Mouse (Mus musculus) limb, embryonic 13.5 days (tissue): ENCODE data around the gene Adgrv1. TPM values are rescaled to one million over a fixed set of nuclear protein-coding genes. Genes with fewer than 3 reads are reported as not detected.
A peak's percentile ranks its signal among the peaks of the same experiment; 100 is the strongest.

ENCODE experiments used
- ATAC-seq: fragments of 200-750 bp; cut with Nextera tagmentation; 2 replicates; pipeline ENCODE4 v1.8.0; 2017; ENCODE audit warnings: low read depth, moderate number of reproducible peaks, moderate TSS enrichment; ENCODE audit not compliant: low FRiP score
- H3K27ac ChIP-seq: fragments of 300-500 bp; sonication (generic); 2 replicates; pipeline ENCODE4 v1.5.1; 2015; ENCODE audit warnings: inconsistent platforms, mild to moderate bottlenecking, moderate library complexity
- H3K27me3 ChIP-seq: fragments of 300-500 bp; sonication (generic); 2 replicates; pipeline ENCODE4 v1.6.1; 2015; ENCODE audit warnings: mild to moderate bottlenecking, inconsistent platforms
- H3K36me3 ChIP-seq: fragments of 300-500 bp; sonication (generic); 2 replicates; pipeline ENCODE4 v1.6.1; 2015; ENCODE audit warnings: inconsistent platforms, mild to moderate bottlenecking, moderate library complexity
- H3K4me1 ChIP-seq: fragments of 300-500 bp; sonication (generic); 2 replicates; pipeline ENCODE4 v1.6.1; 2015; ENCODE audit warnings: inconsistent platforms
- H3K4me2 ChIP-seq: fragments of 300-500 bp; sonication (generic); replicated peaks from 2 replicates; pipeline ENCODE4 v1.6.1; 2015; ENCODE audit warnings: inconsistent platforms, mild to moderate bottlenecking, moderate library complexity
- H3K4me3 ChIP-seq: fragments of 300-500 bp; sonication (generic); 2 replicates; pipeline ENCODE4 v1.5.1; 2015; ENCODE audit warnings: moderate library complexity, mild to moderate bottlenecking, inconsistent platforms
- H3K9ac ChIP-seq: fragments of 300-500 bp; sonication (generic); 2 replicates; pipeline ENCODE4 v1.6.1; 2015; ENCODE audit warnings: mild to moderate bottlenecking, inconsistent platforms
- H3K9me3 ChIP-seq: fragments of 300-500 bp; sonication (generic); 2 replicates; pipeline ENCODE4 v1.6.1; 2016; ENCODE audit warnings: inconsistent platforms
- WGBS: fragments of 180-500 bp; shearing (Covaris S2); methylation state at CpG from one replicate; pipeline ENCODE4 v1.1.7; 2015; 5-methylcytosine and 5-hydroxymethylcytosine counted together
- microRNA-seq: library from miRNA; unstranded; fragments of <30 nt; microRNA quantifications from one replicate; pipeline ENCODE4, GENCODE M21; 2016
- polyA plus RNA-seq: library from polyadenylated mRNA; unstranded; fragments of >200 nt; fragmentation: Nextera tagmentation; extraction: Ambion mirVana; gene quantifications from 2 replicates; pipeline ENCODE4 v1.2.1, GENCODE M21; 2015

Gene Adgrv1
- polyA plus RNA-seq, 1 experiment from 2014 or later: 0.89 TPM

- 61% methylated on average over 4 of the region's 4 CpGs for WGBS
- Histone ChIP-seq H3K9me3 (no peaks in the 10 kb centered on the region), H3K4me3 (no peak overlapping the region), H3K27ac (no peak overlapping the region), H3K36me3 (no peaks in the 10 kb centered on the region), H3K9ac (no peak overlapping the region), H3K4me2 (no peak overlapping the region), H3K27me3 (no peaks in the 10 kb centered on the region), H3K4me1 (0 out of 2 replicates have a peak, but pooled peaks cover 4% of the 10 kb centered on the region)
- peak; percentile 72; the same call in 1 of the 2 replicates for ATAC-seq
Observed at GRCm38 (mm10) chr13:81103794-81104193, 529.2 kb downstream of the Adgrv1 start.

- ATAC-seq: no peak
- H3K4me2 ChIP-seq: no peak overlapping the region
- 88% methylated on average over 2 of the region's 2 CpGs for WGBS
- H3K4me3 ChIP-seq: no peak overlapping the region
- H3K36me3 ChIP-seq: no peaks in the 10 kb centered on the region
- H3K9me3 ChIP-seq: no peaks in the 10 kb centered on the region
- no peaks in the 10 kb centered on the region for H3K27me3 ChIP-seq
- H3K9ac ChIP-seq: no peak overlapping the region
- H3K27ac ChIP-seq: no peak overlapping the region
- no peaks in the 10 kb centered on the region for H3K4me1 ChIP-seq
Observed at GRCm38 (mm10) chr13:81096424-81096823, 536.5 kb downstream of the Adgrv1 start.

- ATAC-seq: no peak
- Histone ChIP-seq H3K4me1 (no peaks in the 10 kb centered on the region), H3K4me3 (no peak overlapping the region), H3K27me3 (no peaks in the 10 kb centered on the region), H3K36me3 (no peaks in the 10 kb centered on the region), H3K4me2 (no peak overlapping the region), H3K9ac (no peak overlapping the region), H3K27ac (no peak overlapping the region), H3K9me3 (no peaks in the 10 kb centered on the region)
- WGBS: 79% methylated on average over 6 of the region's 6 CpGs
Observed at GRCm38 (mm10) chr13:81094513-81094912, 538.4 kb downstream of the Adgrv1 start.

- Histone ChIP-seq H3K9me3 (no peaks in the 10 kb centered on the region; the same call in 1 of the 2 replicates), H3K36me3 (no peaks in the 10 kb centered on the region), H3K27ac (no peak overlapping the region), H3K4me2 (no peak overlapping the region), H3K9ac (no peak overlapping the region), H3K4me3 (no peak overlapping the region), H3K27me3 (no peaks in the 10 kb centered on the region), H3K4me1 (no peaks in the 10 kb centered on the region)
- no peak for ATAC-seq
- WGBS: 92% methylated on average over 1 of the region's 1 CpGs
Observed at GRCm38 (mm10) chr13:81090051-81090836, 542.7 kb downstream of the Adgrv1 start.

- H3K9me3 ChIP-seq: no peaks in the 10 kb centered on the region; the same call in 1 of the 2 replicates
- H3K4me1 ChIP-seq: no peaks in the 10 kb centered on the region
- H3K4me2 ChIP-seq: no peak overlapping the region
- no peak overlapping the region for H3K27ac ChIP-seq
- no peak overlapping the region for H3K9ac ChIP-seq
- no peaks in the 10 kb centered on the region for H3K27me3 ChIP-seq
- no peak for ATAC-seq
- WGBS: 68% methylated on average over 2 of the region's 2 CpGs
- no peak overlapping the region for H3K4me3 ChIP-seq
- H3K36me3 ChIP-seq: no peaks in the 10 kb centered on the region
Observed at GRCm38 (mm10) chr13:81086969-81087682, 545.8 kb downstream of the Adgrv1 start.

- H3K36me3 ChIP-seq: no peaks in the 10 kb centered on the region
- H3K4me3 ChIP-seq: no peak overlapping the region
Observed at GRCm38 (mm10) chr13:81072214-81072613, 560.7 kb downstream of the Adgrv1 start.

GRCm38 (mm10) chr13:81051448-81051847 is 581.5 kb downstream of the Adgrv1 start:
- Histone ChIP-seq H3K27me3 (no peaks in the 10 kb centered on the region), H3K4me2 (no peak overlapping the region), H3K36me3 (no peaks in the 10 kb centered on the region), H3K9me3 (no peaks in the 10 kb centered on the region), H3K27ac (no peak overlapping the region), H3K4me1 (no peaks in the 10 kb centered on the region), H3K4me3 (no peak overlapping the region), H3K9ac (no peak overlapping the region)
- no peak for ATAC-seq
- WGBS: 91% methylated on average over 4 of the region's 4 CpGs

More at GRCm38 (mm10) chr13:81072214-81072613, 560.7 kb downstream of the Adgrv1 start:
- Histone ChIP-seq H3K4me1 (no peaks in the 10 kb centered on the region), H3K9ac (no peak overlapping the region), H3K27ac (no peak overlapping the region), H3K9me3 (peaks cover 8% of the 10 kb centered on the region; the same call in 1 of the 2 replicates), H3K4me2 (no peak overlapping the region), H3K27me3 (no peaks in the 10 kb centered on the region)
- ATAC-seq: no peak
- 86% methylated on average over 5 of the region's 5 CpGs for WGBS

- Histone ChIP-seq H3K36me3 (no peaks in the 10 kb centered on the region), H3K4me3 (no peak overlapping the region), H3K4me2 (no peak overlapping the region), H3K27ac (no peak overlapping the region), H3K9me3 (no peaks in the 10 kb centered on the region), H3K9ac (no peak overlapping the region), H3K4me1 (no peaks in the 10 kb centered on the region), H3K27me3 (no peaks in the 10 kb centered on the region)
- no peak for ATAC-seq
- WGBS: 61% methylated on average over 5 of the region's 5 CpGs
Observed at GRCm38 (mm10) chr13:81050911-81051310, 582.0 kb downstream of the Adgrv1 start.

- ATAC-seq: no peak
- H3K4me3 ChIP-seq: no peak overlapping the region
- H3K4me1 ChIP-seq: no peaks in the 10 kb centered on the region
- no peak overlapping the region for H3K9ac ChIP-seq
- H3K9me3 ChIP-seq: no peaks in the 10 kb centered on the region
- H3K27ac ChIP-seq: no peak overlapping the region
- H3K4me2 ChIP-seq: no peak overlapping the region
- WGBS: 69% methylated on average over 11 of the region's 11 CpGs
- no peaks in the 10 kb centered on the region for H3K27me3 ChIP-seq
- no peaks in the 10 kb centered on the region for H3K36me3 ChIP-seq
Observed at GRCm38 (mm10) chr13:81045345-81045744, 587.6 kb downstream of the Adgrv1 start.

Small RNA genes lying within 50 kb of the gene (microRNA-seq; reads per million reads assigned to microRNA genes)
- not detected for gene Gm25241

Other genes starting within 250 kb of the Adgrv1 start
- gene Lysmd3, start 24.5 kb upstream of the Adgrv1 start, polyA plus RNA-seq: 29.5 and 31.2 TPM in 2 replicates
- 18.4 and 18.9 TPM in 2 replicates for gene Polr3g, start 77.9 kb upstream of the Adgrv1 start, polyA plus RNA-seq
- gene Mblac2, start 78.2 kb upstream of the Adgrv1 start, polyA plus RNA-seq: 8.9 and 11.4 TPM in 2 replicates
- gene Cetn3, start 149.9 kb upstream of the Adgrv1 start, polyA plus RNA-seq: 209 and 235 TPM in 2 replicates